Mouse (Mus musculus) spleen, postnatal 14 days (tissue): ENCODE measurements around the gene Fbxo31.

Experiments used
- DNase-seq, 2 experiments: peaks; one replicate each; pipeline ENCODE4 v3.0.0; 2021 to 2022; ENCODE audit warnings: low spot score in 2 of 2

Fbxo31 gene

GRCm38 (mm10) chr8:121589205-121589726 is 10.7 kb upstream of the Fbxo31 start:
- no peak for DNase-seq

GRCm38 (mm10) chr8:121588750-121589149 is 10.1 kb upstream of the Fbxo31 start:
- DNase-seq: no peak

GRCm38 (mm10) chr8:121585159-121585825 is 6.7 kb upstream of the Fbxo31 start:
- DNase-seq: peak; percentile 99 to 100

- no peak for DNase-seq
These were observed 6.1 kb upstream of the Fbxo31 start for GRCm38 (mm10) chr8:121584730-121585129.

- no peak for DNase-seq
These were observed 5.0 kb upstream of the Fbxo31 start for GRCm38 (mm10) chr8:121583653-121584052.

GRCm38 (mm10) chr8:121580465-121580864 is 1.9 kb upstream of the Fbxo31 start:
- DNase-seq: no peak

- DNase-seq: no peak
These were observed 593 bp downstream of the Fbxo31 start for GRCm38 (mm10) chr8:121577751-121578675.

- no peak for DNase-seq
These were observed 2.9 kb downstream of the Fbxo31 start for GRCm38 (mm10) chr8:121575661-121576060.

- no peak for DNase-seq
These were observed 5.3 kb downstream of the Fbxo31 start for GRCm38 (mm10) chr8:121573275-121573674.

- DNase-seq: no peak
These were observed 6.5 kb downstream of the Fbxo31 start for GRCm38 (mm10) chr8:121572121-121572520.

GRCm38 (mm10) chr8:121570801-121571200 is 7.8 kb downstream of the Fbxo31 start:
- no peak for DNase-seq

- DNase-seq: no peak
These were observed 8.3 kb downstream of the Fbxo31 start for GRCm38 (mm10) chr8:121570335-121570734.

- DNase-seq: no peak
These were observed 10.3 kb downstream of the Fbxo31 start for GRCm38 (mm10) chr8:121568321-121568720.

GRCm38 (mm10) chr8:121563701-121564100 is 14.9 kb downstream of the Fbxo31 start:
- no peak for DNase-seq

GRCm38 (mm10) chr8:121562941-121563351 is 15.7 kb downstream of the Fbxo31 start:
- no peak for DNase-seq

GRCm38 (mm10) chr8:121561636-121562345 is 16.8 kb downstream of the Fbxo31 start:
- DNase-seq: no peak

- DNase-seq: no peak
These were observed 18.0 kb downstream of the Fbxo31 start for GRCm38 (mm10) chr8:121560432-121561100.

GRCm38 (mm10) chr8:121559801-121560200 is 18.8 kb downstream of the Fbxo31 start:
- no peak for DNase-seq

GRCm38 (mm10) chr8:121558538-121558937 is 20.1 kb downstream of the Fbxo31 start:
- DNase-seq: no peak

GRCm38 (mm10) chr8:121557746-121558145 is 20.9 kb downstream of the Fbxo31 start:
- no peak for DNase-seq

GRCm38 (mm10) chr8:121553831-121554475 is 24.7 kb downstream of the Fbxo31 start:
- no peak for DNase-seq
